Mouse (Mus musculus) R1 (cell line): ENCODE data around the gene Celf2.

ENCODE experiments used
- DNase-seq: peaks from one replicate; pipeline ENCODE4 v3.0.0-alpha.2; 2018; ENCODE audit warnings: low read depth, low spot score

Gene Celf2

GRCm38 (mm10) chr2:6923738-6924474 is 585.5 kb downstream of the Celf2 start:
- DNase-seq = no peak

- DNase-seq = no peak
Measured at GRCm38 (mm10) chr2:6915386-6915785, 594.0 kb downstream of the Celf2 start.

GRCm38 (mm10) chr2:6913315-6913714 is 596.0 kb downstream of the Celf2 start:
- no peak for DNase-seq

- DNase-seq = peak; percentile 8
Measured at GRCm38 (mm10) chr2:6911932-6912331, 597.4 kb downstream of the Celf2 start.

- DNase-seq = peak; percentile 35
Measured at GRCm38 (mm10) chr2:6909921-6910320, 599.4 kb downstream of the Celf2 start.

- peak; percentile 14 for DNase-seq
Measured at GRCm38 (mm10) chr2:6904411-6904810, 605.0 kb downstream of the Celf2 start.

- no peak for DNase-seq
Measured at GRCm38 (mm10) chr2:6903251-6903763, 606.1 kb downstream of the Celf2 start.

GRCm38 (mm10) chr2:6896896-6897295 is 612.5 kb downstream of the Celf2 start:
- DNase-seq = no peak

- no peak for DNase-seq
Measured at GRCm38 (mm10) chr2:6893597-6893996, 615.8 kb downstream of the Celf2 start.

- DNase-seq = no peak
Measured at GRCm38 (mm10) chr2:6893095-6893494, 616.3 kb downstream of the Celf2 start.

GRCm38 (mm10) chr2:6884796-6885711 is 624.3 kb downstream of the Celf2 start:
- no peak for DNase-seq

- no peak for DNase-seq
Measured at GRCm38 (mm10) chr2:6883996-6884795, 625.2 kb downstream of the Celf2 start.

- DNase-seq = no peak
Measured at GRCm38 (mm10) chr2:6882236-6882885, 627.0 kb downstream of the Celf2 start.

GRCm38 (mm10) chr2:6880941-6881575 is 628.3 kb downstream of the Celf2 start:
- no peak for DNase-seq

GRCm38 (mm10) chr2:6877094-6877493 is 632.3 kb downstream of the Celf2 start:
- DNase-seq = no peak

GRCm38 (mm10) chr2:6876547-6876946 is 632.8 kb downstream of the Celf2 start:
- DNase-seq = no peak

GRCm38 (mm10) chr2:6875071-6875611 is 634.2 kb downstream of the Celf2 start:
- peak; percentile 10 for DNase-seq

- no peak for DNase-seq
Measured at GRCm38 (mm10) chr2:6874266-6874955, 635.0 kb downstream of the Celf2 start.

- DNase-seq = no peak
Measured at GRCm38 (mm10) chr2:6873711-6874110, 635.7 kb downstream of the Celf2 start.

- peak; percentile 52 for DNase-seq
Measured at GRCm38 (mm10) chr2:6872894-6873255, 636.5 kb downstream of the Celf2 start.
